Mouse (Mus musculus): ENCODE data around the gene Shb. TPM values are rescaled to one million over a fixed set of nuclear protein-coding genes. Genes with fewer than 3 reads are reported as not detected.

Shb gene
- polyA plus RNA-seq, 1 experiment = not detected

DNA sequence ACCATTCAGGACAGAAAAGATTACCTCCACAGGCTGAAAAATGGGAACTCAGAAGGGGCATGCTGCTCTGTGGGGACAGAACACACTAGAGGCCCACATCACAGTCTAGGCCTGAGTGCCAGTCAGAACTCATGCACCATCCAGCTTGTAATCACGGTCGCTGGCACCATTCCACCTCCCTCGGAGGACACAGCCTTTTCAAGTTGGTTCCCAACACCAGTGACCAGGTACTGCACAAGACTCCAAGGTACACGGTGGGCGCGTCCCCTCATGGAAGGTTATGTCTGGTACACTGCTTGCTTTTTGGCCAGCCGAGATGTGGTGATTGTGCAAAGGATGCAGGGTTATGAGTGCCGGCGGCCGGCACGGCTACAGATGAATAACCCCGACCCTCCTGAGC is 98.2 kb downstream of the Shb start:
- no peak overlapping the region for H3K4me3 ChIP-seq (ENCODE audit: insufficient read depth, low read depth, low read length)
- TF ChIP-seq POLR2A (IDR thresholded peaks at IDR 0.05; ENCODE audit: insufficient read depth, low read depth, low read length) (no peak), CTCF (IDR thresholded peaks at IDR 0.05; ENCODE audit: insufficient read depth, low read depth, low read length) (no peak)
- 74% methylated on average over 12 of the region's 12 CpGs for WGBS
- H3K27ac ChIP-seq (ENCODE audit: insufficient read depth, low read depth, low read length) = no peak overlapping the region
- peaks cover 29% of the 10 kb centered on the region for H3K4me1 ChIP-seq (ENCODE audit: control insufficient read depth, insufficient read depth, low read length)

DNA sequence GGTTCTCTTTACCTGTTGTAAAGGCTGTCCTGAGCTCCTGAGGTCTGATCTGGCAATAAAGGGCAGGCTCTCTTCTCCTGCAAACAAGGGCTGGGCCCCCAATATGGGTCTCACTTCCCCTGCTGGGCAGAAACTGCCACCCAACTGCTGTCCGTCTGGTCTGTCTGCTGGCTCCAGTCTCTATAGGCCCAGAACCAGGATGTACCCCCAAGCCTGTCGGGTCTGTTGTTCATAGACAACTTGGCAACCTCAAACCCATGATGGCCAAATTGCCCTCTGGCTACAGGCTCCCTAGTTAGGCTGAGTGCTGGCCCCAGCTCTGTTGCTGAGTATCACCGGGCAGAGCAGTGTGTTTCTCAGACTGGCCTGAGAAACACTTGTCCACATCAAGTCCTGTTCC is 100.5 kb downstream of the Shb start:
- Histone ChIP-seq H3K27ac (ENCODE audit: insufficient read depth, low read depth, low read length) (no peak overlapping the region), H3K4me1 (ENCODE audit: control insufficient read depth, insufficient read depth, low read length) (peaks cover 34% of the 10 kb centered on the region), H3K4me3 (ENCODE audit: insufficient read depth, low read depth, low read length) (no peak overlapping the region)
- TF ChIP-seq POLR2A (IDR thresholded peaks at IDR 0.05; ENCODE audit: insufficient read depth, low read depth, low read length) (no peak), CTCF (IDR thresholded peaks at IDR 0.05; ENCODE audit: insufficient read depth, low read depth, low read length) (no peak)
- 88% methylated on average over 3 of the region's 3 CpGs for WGBS

DNA sequence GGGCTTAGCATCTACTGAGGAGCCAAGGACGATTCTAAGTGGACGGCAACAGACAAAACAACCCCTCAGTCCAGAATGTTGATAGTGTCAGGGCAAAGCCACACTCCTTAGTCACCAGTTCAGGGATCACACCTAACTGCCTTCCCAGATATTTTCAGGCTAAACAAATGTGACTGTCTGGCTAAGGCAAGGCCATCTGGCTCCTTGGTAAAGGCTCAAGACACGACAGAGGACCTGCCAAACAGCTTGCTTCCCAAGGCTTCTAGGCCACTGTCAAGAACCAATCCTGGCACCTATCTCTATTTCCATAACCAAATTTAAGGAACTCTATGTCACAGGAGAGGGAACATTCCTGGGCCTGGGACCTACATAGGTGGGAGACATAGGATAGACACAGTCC is 101.0 kb downstream of the Shb start:
- TF ChIP-seq CTCF (IDR thresholded peaks at IDR 0.05; ENCODE audit: insufficient read depth, low read depth, low read length) = no peak
- TF ChIP-seq POLR2A (IDR thresholded peaks at IDR 0.05; ENCODE audit: insufficient read depth, low read depth, low read length) = no peak
- Histone ChIP-seq H3K27ac (ENCODE audit: insufficient read depth, low read depth, low read length) (no peak overlapping the region), H3K4me3 (ENCODE audit: insufficient read depth, low read depth, low read length) (no peak overlapping the region), H3K4me1 (ENCODE audit: control insufficient read depth, insufficient read depth, low read length) (peaks cover 32% of the 10 kb centered on the region)
- WGBS = 88% methylated on average over 3 of the region's 3 CpGs

DNA sequence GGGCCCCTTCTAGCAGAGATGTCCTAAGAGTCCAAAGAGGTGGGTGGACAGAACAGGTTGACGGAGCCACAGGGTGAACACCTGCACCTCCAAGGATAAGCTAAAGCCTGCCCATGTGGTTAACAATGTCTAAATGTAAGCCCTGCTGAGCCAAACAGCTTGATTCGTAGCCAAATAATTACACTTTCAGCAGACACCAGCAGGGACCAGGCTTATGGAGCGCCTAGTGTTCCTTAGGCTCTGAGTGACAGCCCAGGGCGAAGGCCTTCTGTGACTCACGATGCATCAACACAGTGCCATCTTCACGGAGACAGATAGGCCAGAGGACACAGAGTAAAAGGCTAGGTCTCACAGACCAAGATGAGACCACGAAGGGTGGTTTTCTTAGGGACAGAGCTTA is 102.8 kb downstream of the Shb start:
- Histone ChIP-seq H3K4me3 (ENCODE audit: insufficient read depth, low read depth, low read length) (no peak overlapping the region), H3K4me1 (ENCODE audit: control insufficient read depth, insufficient read depth, low read length) (peaks cover 27% of the 10 kb centered on the region), H3K27ac (ENCODE audit: insufficient read depth, low read depth, low read length) (no peak overlapping the region)
- WGBS = 48% methylated on average over 7 of the region's 7 CpGs
- TF ChIP-seq POLR2A (IDR thresholded peaks at IDR 0.05; ENCODE audit: insufficient read depth, low read depth, low read length) = no peak
- TF ChIP-seq CTCF (IDR thresholded peaks at IDR 0.05; ENCODE audit: insufficient read depth, low read depth, low read length) = no peak

- WGBS = 50% methylated on average over 13 of the region's 13 CpGs
- peaks cover 23% of the 10 kb centered on the region for H3K4me1 ChIP-seq (ENCODE audit: control insufficient read depth, insufficient read depth, low read length)
- no peak overlapping the region for H3K27ac ChIP-seq (ENCODE audit: insufficient read depth, low read depth, low read length)
- 0 out of 2 replicates have a peak, but pooled peaks have one; percentile 8 for TF ChIP-seq CTCF (IDR thresholded peaks at IDR 0.05; ENCODE audit: insufficient read depth, low read depth, low read length)
- TF ChIP-seq POLR2A (IDR thresholded peaks at IDR 0.05; ENCODE audit: insufficient read depth, low read depth, low read length) = no peak
- no peak overlapping the region for H3K4me3 ChIP-seq (ENCODE audit: insufficient read depth, low read depth, low read length)
Observed at GRCm38 (mm10) chr4:45426724-45427457, 105.4 kb downstream of the Shb start.

DNA sequence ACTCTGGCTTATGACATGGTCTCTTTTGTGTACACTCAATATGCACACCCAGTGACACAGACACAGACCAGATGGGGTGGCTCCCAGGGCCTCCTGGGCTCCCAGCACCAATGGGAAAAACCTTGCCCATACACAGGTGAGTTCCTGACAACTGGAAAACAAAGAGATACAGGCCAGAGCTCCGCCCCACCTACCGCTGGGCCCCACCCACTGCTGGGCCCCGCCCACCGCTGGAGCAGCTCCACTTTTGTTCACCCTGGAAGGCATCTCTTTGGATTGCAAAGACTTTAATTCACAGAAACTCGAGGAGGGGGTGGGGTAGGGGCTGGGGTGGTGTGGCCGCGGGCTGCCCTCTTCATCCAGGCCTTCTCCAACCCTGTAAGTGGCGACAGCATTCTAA is 108.9 kb downstream of the Shb start:
- 37% methylated on average over 8 of the region's 8 CpGs for WGBS
- Histone ChIP-seq H3K4me1 (ENCODE audit: control insufficient read depth, insufficient read depth, low read length) (peaks cover 21% of the 10 kb centered on the region), H3K27ac (ENCODE audit: insufficient read depth, low read depth, low read length) (no peak overlapping the region), H3K4me3 (ENCODE audit: insufficient read depth, low read depth, low read length) (no peak overlapping the region)
- TF ChIP-seq CTCF (IDR thresholded peaks at IDR 0.05; ENCODE audit: insufficient read depth, low read depth, low read length) (no peak), POLR2A (IDR thresholded peaks at IDR 0.05; ENCODE audit: insufficient read depth, low read depth, low read length) (no peak)

DNA sequence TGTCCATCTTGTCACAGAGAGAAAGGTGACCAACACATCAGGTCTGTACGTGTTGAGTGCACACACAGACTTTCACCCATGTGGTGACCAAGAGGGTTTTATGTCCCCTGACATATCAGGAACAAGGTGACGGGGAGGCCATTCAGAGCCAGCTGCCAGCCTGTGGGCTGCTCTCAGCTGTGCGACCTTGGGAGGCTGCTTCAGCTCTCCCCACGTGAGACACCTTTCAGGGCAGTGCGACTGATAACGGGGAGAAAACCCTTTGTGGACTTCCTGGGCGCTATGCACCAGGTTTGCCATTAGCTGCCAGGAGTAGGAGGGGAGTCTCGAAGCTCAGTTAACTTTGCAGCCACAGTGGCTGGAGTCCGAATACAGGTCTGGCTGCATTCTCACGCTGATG is 109.6 kb downstream of the Shb start:
- H3K4me1 ChIP-seq (ENCODE audit: control insufficient read depth, insufficient read depth, low read length) = peaks cover 22% of the 10 kb centered on the region
- no peak overlapping the region for H3K27ac ChIP-seq (ENCODE audit: insufficient read depth, low read depth, low read length)
- H3K4me3 ChIP-seq (ENCODE audit: insufficient read depth, low read depth, low read length) = no peak overlapping the region
- WGBS = 92% methylated on average over 10 of the region's 10 CpGs
- TF ChIP-seq CTCF (IDR thresholded peaks at IDR 0.05; ENCODE audit: insufficient read depth, low read depth, low read length) = no peak
- no peak for TF ChIP-seq POLR2A (IDR thresholded peaks at IDR 0.05; ENCODE audit: insufficient read depth, low read depth, low read length)

DNA sequence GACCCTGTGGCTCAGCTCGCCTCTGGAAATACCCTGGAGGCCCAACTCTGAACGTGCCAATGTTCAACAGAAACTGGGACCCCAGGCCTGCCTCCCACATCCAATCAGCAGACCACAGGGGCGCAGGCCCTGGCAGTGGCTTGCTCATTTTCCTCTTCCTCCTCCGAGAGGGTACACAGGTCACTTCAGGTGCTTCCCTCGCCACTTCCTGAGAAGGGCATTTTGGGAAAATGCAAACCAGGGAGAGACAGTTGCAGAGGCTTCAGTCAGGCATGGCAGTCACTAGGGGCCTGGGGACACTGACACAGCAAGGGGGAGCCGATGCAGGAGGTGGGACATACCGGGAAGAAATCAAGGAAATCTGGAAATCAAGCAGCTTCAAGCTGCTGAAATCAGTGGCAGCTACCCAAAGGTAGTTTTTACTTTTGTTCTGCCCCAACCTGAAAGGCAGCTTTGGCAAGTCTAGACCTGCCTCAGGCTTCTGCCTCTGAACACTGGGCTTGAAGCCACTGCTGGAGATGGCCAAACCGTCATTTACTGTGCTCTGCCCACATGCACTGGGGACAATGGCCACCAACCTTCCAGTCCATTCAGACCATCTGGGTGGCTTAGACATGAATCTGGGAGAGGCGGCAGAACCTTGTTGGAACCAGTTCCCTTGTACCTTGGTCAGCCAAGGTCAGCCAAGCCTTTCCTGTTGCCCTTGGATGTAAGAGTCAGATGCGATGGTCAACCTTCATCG is 110.6 kb downstream of the Shb start:
- Histone ChIP-seq H3K4me1 (ENCODE audit: control insufficient read depth, insufficient read depth, low read length) (peaks cover 17% of the 10 kb centered on the region), H3K4me3 (ENCODE audit: insufficient read depth, low read depth, low read length) (no peak overlapping the region), H3K27ac (ENCODE audit: insufficient read depth, low read depth, low read length) (no peak overlapping the region)
- 76% methylated on average over 11 of the region's 11 CpGs for WGBS
- TF ChIP-seq POLR2A (IDR thresholded peaks at IDR 0.05; ENCODE audit: insufficient read depth, low read depth, low read length) (no peak), CTCF (IDR thresholded peaks at IDR 0.05; ENCODE audit: insufficient read depth, low read depth, low read length) (no peak)

DNA sequence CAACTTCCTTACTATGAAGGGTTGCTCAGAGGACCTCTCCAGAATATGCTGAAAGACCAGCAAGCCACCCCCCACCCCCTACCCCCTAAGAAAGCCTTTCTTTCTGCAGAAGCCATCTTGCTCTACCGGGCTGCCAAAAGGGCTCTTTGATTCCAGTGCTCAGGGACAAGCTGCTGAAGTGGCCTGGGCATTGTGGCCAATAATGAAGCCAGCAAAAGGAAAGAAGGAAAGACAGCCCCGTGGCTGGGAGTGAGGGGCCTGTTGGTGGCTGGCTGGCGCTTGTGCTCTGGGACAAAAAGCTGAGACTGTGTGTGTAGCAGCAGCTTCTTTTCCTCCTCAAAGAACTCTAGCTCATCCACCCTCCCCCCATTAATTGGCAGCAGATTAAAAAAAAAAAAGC is 111.5 kb downstream of the Shb start:
- no peak overlapping the region for H3K27ac ChIP-seq (ENCODE audit: insufficient read depth, low read depth, low read length)
- TF ChIP-seq CTCF (IDR thresholded peaks at IDR 0.05; ENCODE audit: insufficient read depth, low read depth, low read length) (no peak), POLR2A (IDR thresholded peaks at IDR 0.05; ENCODE audit: insufficient read depth, low read depth, low read length) (no peak)
- no peak overlapping the region for H3K4me3 ChIP-seq (ENCODE audit: insufficient read depth, low read depth, low read length)
- 55% methylated on average over 3 of the region's 3 CpGs for WGBS
- peaks cover 16% of the 10 kb centered on the region for H3K4me1 ChIP-seq (ENCODE audit: control insufficient read depth, insufficient read depth, low read length)
